Mouse (Mus musculus) hindbrain, embryonic 15.5 days (tissue): ENCODE data around the gene Cers6. TPM values are rescaled to one million over a fixed set of nuclear protein-coding genes. Genes with fewer than 3 reads are reported as not detected.

Experiments used
- ATAC-seq: fragments of 200-750 bp; cut with Nextera tagmentation; 2 replicates; pipeline ENCODE4 v1.8.0; 2017; ENCODE audit warnings: low read depth, moderate number of reproducible peaks, moderate TSS enrichment; ENCODE audit not compliant: low FRiP score
- H3K27ac ChIP-seq: fragments of 300-500 bp; sonication (generic); replicated peaks from 2 replicates; pipeline ENCODE4 v1.5.1; 2015; ENCODE audit warnings: mild to moderate bottlenecking, inconsistent platforms
- H3K27me3 ChIP-seq: fragments of 300-500 bp; sonication (generic); 2 replicates; pipeline ENCODE4 v1.6.1; 2015; ENCODE audit warnings: control low read depth, inconsistent platforms
- H3K36me3 ChIP-seq: fragments of 300-500 bp; sonication (generic); 2 replicates; pipeline ENCODE4 v1.6.1; 2015; ENCODE audit warnings: control low read depth, inconsistent platforms
- H3K4me1 ChIP-seq: fragments of 300-500 bp; sonication (generic); replicated peaks from 2 replicates; pipeline ENCODE4 v1.6.1; 2015; ENCODE audit warnings: control low read depth, inconsistent platforms
- H3K4me2 ChIP-seq: fragments of 300-500 bp; sonication (generic); 2 replicates; pipeline ENCODE4 v1.6.1; 2015; ENCODE audit warnings: moderate library complexity, mild to moderate bottlenecking, inconsistent platforms
- H3K4me3 ChIP-seq: fragments of 300-500 bp; sonication (generic); 2 replicates; pipeline ENCODE4 v1.5.1; 2015; ENCODE audit warnings: mild to moderate bottlenecking, inconsistent platforms
- H3K9ac ChIP-seq: fragments of 300-500 bp; sonication (generic); 2 replicates; pipeline ENCODE4 v1.6.1; 2015; ENCODE audit warnings: inconsistent platforms
- H3K9me3 ChIP-seq: fragments of 300-500 bp; sonication (generic); 2 replicates; pipeline ENCODE4 v1.6.1; 2016; ENCODE audit warnings: control low read depth, inconsistent platforms
- WGBS: fragments of 180-500 bp; shearing (Covaris S2); methylation state at CpG from one replicate; pipeline ENCODE4 v1.1.7; 2015; 5-methylcytosine and 5-hydroxymethylcytosine counted together
- polyA plus RNA-seq: library from polyadenylated mRNA; unstranded; fragments of >200 nt; fragmentation: Nextera tagmentation; extraction: Ambion mirVana; gene quantifications from 2 replicates; pipeline ENCODE4 v1.2.1, GENCODE M21; 2015

The Cers6 gene
- polyA plus RNA-seq, 1 experiment from 2014 or later: 54.9 TPM

GRCm38 (mm10) chr2:68862464-68863266 is 1.4 kb downstream of the Cers6 start:
- H3K4me2 ChIP-seq: peak overlapping the region; percentile 84
- H3K4me1 ChIP-seq: peaks cover 28% of the 10 kb centered on the region
- peak overlapping the region; percentile 71 for H3K4me3 ChIP-seq
- WGBS: 3% methylated on average over 15 of the region's 15 CpGs
- H3K9ac ChIP-seq: peak overlapping the region; percentile 94
- no peaks in the 10 kb centered on the region for H3K9me3 ChIP-seq
- peak overlapping the region; percentile 91 for H3K27ac ChIP-seq
- no peak for ATAC-seq
- H3K27me3 ChIP-seq: no peaks in the 10 kb centered on the region
- H3K36me3 ChIP-seq: no peaks in the 10 kb centered on the region

- H3K9ac ChIP-seq: peak overlapping the region; percentile 94
- no peaks in the 10 kb centered on the region for H3K27me3 ChIP-seq
- peak overlapping the region; percentile 84 for H3K4me2 ChIP-seq
- no peak for ATAC-seq
- WGBS: 20% methylated on average over 6 of the region's 6 CpGs
- peak overlapping the region; percentile 71 for H3K4me3 ChIP-seq
- H3K27ac ChIP-seq: 0 out of 2 replicates have a peak overlapping the region, but pooled peaks have one; percentile 39
- peaks cover 28% of the 10 kb centered on the region for H3K4me1 ChIP-seq
- H3K36me3 ChIP-seq: no peaks in the 10 kb centered on the region
- no peaks in the 10 kb centered on the region for H3K9me3 ChIP-seq
These were observed 2.3 kb downstream of the Cers6 start for GRCm38 (mm10) chr2:68863561-68863960.

- ATAC-seq: no peak
- Histone ChIP-seq H3K4me1 (peaks cover 28% of the 10 kb centered on the region), H3K4me2 (peak overlapping the region; percentile 84), H3K9me3 (no peaks in the 10 kb centered on the region), H3K36me3 (no peaks in the 10 kb centered on the region), H3K9ac (no peak overlapping the region), H3K27me3 (no peaks in the 10 kb centered on the region), H3K27ac (no peak overlapping the region), H3K4me3 (peak overlapping the region; percentile 71)
- WGBS: 64% methylated on average over 2 of the region's 2 CpGs
These were observed 3.1 kb downstream of the Cers6 start for GRCm38 (mm10) chr2:68864366-68864765.

GRCm38 (mm10) chr2:68867148-68867547 is 5.9 kb downstream of the Cers6 start:
- Histone ChIP-seq H3K4me3 (no peak overlapping the region), H3K4me2 (no peak overlapping the region), H3K9ac (no peak overlapping the region), H3K36me3 (no peaks in the 10 kb centered on the region), H3K4me1 (peaks cover 28% of the 10 kb centered on the region), H3K27ac (no peak overlapping the region), H3K9me3 (no peaks in the 10 kb centered on the region), H3K27me3 (no peaks in the 10 kb centered on the region)
- 65% methylated on average over 4 of the region's 4 CpGs for WGBS
- no peak for ATAC-seq

GRCm38 (mm10) chr2:68870999-68871780 is 9.9 kb downstream of the Cers6 start:
- Histone ChIP-seq H3K9me3 (no peaks in the 10 kb centered on the region), H3K36me3 (no peaks in the 10 kb centered on the region), H3K4me3 (no peak overlapping the region), H3K9ac (no peak overlapping the region), H3K27ac (no peak overlapping the region), H3K27me3 (no peaks in the 10 kb centered on the region), H3K4me2 (no peak overlapping the region), H3K4me1 (peaks cover 7% of the 10 kb centered on the region)
- WGBS: 81% methylated on average over 17 of the region's 17 CpGs
- ATAC-seq: no peak

GRCm38 (mm10) chr2:68873086-68873485 is 11.8 kb downstream of the Cers6 start:
- no peaks in the 10 kb centered on the region for H3K36me3 ChIP-seq
- H3K4me2 ChIP-seq: no peak overlapping the region
- no peak overlapping the region for H3K27ac ChIP-seq
- WGBS: 86% methylated on average over 6 of the region's 6 CpGs
- H3K4me3 ChIP-seq: no peak overlapping the region
- peaks cover 5% of the 10 kb centered on the region; the same call in 1 of the 2 replicates for H3K4me1 ChIP-seq
- ATAC-seq: no peak
- H3K9me3 ChIP-seq: no peaks in the 10 kb centered on the region
- no peak overlapping the region for H3K9ac ChIP-seq
- H3K27me3 ChIP-seq: no peaks in the 10 kb centered on the region

GRCm38 (mm10) chr2:68873653-68874441 is 12.6 kb downstream of the Cers6 start:
- Histone ChIP-seq H3K27ac (no peak overlapping the region), H3K4me1 (peaks cover 5% of the 10 kb centered on the region; the same call in 1 of the 2 replicates), H3K4me3 (no peak overlapping the region), H3K4me2 (no peak overlapping the region), H3K9ac (no peak overlapping the region), H3K9me3 (no peaks in the 10 kb centered on the region), H3K36me3 (0 out of 2 replicates have a peak, but pooled peaks cover 4% of the 10 kb centered on the region), H3K27me3 (no peaks in the 10 kb centered on the region)
- ATAC-seq: no peak
- WGBS: 65% methylated on average over 15 of the region's 15 CpGs

GRCm38 (mm10) chr2:68874575-68874974 is 13.3 kb downstream of the Cers6 start:
- no peak overlapping the region for H3K27ac ChIP-seq
- ATAC-seq: no peak

GRCm38 (mm10) chr2:68879071-68879651 is 17.9 kb downstream of the Cers6 start:
- ATAC-seq: no peak
- Histone ChIP-seq H3K9me3 (no peaks in the 10 kb centered on the region), H3K4me2 (no peak overlapping the region), H3K9ac (no peak overlapping the region), H3K36me3 (0 out of 2 replicates have a peak, but pooled peaks cover 7% of the 10 kb centered on the region), H3K4me1 (no peaks in the 10 kb centered on the region), H3K27ac (no peak overlapping the region), H3K27me3 (no peaks in the 10 kb centered on the region), H3K4me3 (no peak overlapping the region)
- 94% methylated on average over 4 of the region's 4 CpGs for WGBS

More at GRCm38 (mm10) chr2:68874575-68874974, 13.3 kb downstream of the Cers6 start:
- Histone ChIP-seq H3K4me2 (no peak overlapping the region), H3K4me1 (peaks cover 5% of the 10 kb centered on the region; the same call in 1 of the 2 replicates), H3K4me3 (no peak overlapping the region), H3K9ac (no peak overlapping the region), H3K9me3 (no peaks in the 10 kb centered on the region), H3K27me3 (no peaks in the 10 kb centered on the region), H3K36me3 (0 out of 2 replicates have a peak, but pooled peaks cover 7% of the 10 kb centered on the region)
- WGBS: 85% methylated on average over 6 of the region's 6 CpGs

GRCm38 (mm10) chr2:68884573-68884972 is 23.3 kb downstream of the Cers6 start:
- Histone ChIP-seq H3K4me1 (peaks cover 10% of the 10 kb centered on the region; the same call in 1 of the 2 replicates), H3K36me3 (no peaks in the 10 kb centered on the region), H3K9ac (no peak overlapping the region), H3K9me3 (no peaks in the 10 kb centered on the region), H3K27me3 (no peaks in the 10 kb centered on the region), H3K4me2 (no peak overlapping the region), H3K27ac (no peak overlapping the region), H3K4me3 (no peak overlapping the region)
- ATAC-seq: no peak
- 68% methylated on average over 7 of the region's 7 CpGs for WGBS

GRCm38 (mm10) chr2:68885206-68885605 is 24.0 kb downstream of the Cers6 start:
- 89% methylated on average over 2 of the region's 2 CpGs for WGBS
- ATAC-seq: no peak
- Histone ChIP-seq H3K4me3 (no peak overlapping the region), H3K4me2 (no peak overlapping the region), H3K4me1 (peaks cover 10% of the 10 kb centered on the region; the same call in 1 of the 2 replicates), H3K9me3 (no peaks in the 10 kb centered on the region), H3K36me3 (no peaks in the 10 kb centered on the region), H3K27ac (no peak overlapping the region), H3K27me3 (no peaks in the 10 kb centered on the region), H3K9ac (no peak overlapping the region)
